Mouse (Mus musculus) testis, adult 2 months (tissue): Measurements from ENCODE around the gene Fxyd7. TPM values are rescaled to one million over a fixed set of nuclear protein-coding genes. Genes with fewer than 3 reads are reported as not detected.

ENCODE experiments used
- H3K27ac ChIP-seq: fragments of 200-500 bp; 2 replicates; pipeline ENCODE4 v1.5.1; 2012; ENCODE audit warnings: low read depth, low read length; ENCODE audit not compliant: control insufficient read depth, insufficient read depth
- H3K27me3 ChIP-seq: fragments of 200-500 bp; 2 replicates; pipeline ENCODE4 v1.6.1; 2012; ENCODE audit warnings: mild to moderate bottlenecking, low read length, moderate library complexity; ENCODE audit not compliant: control insufficient read depth, insufficient read depth
- H3K36me3 ChIP-seq: fragments of 200-500 bp; 2 replicates; pipeline ENCODE4 v1.6.1; 2012; ENCODE audit warnings: mild to moderate bottlenecking, low read length; ENCODE audit not compliant: control insufficient read depth, insufficient read depth
- H3K4me1 ChIP-seq: fragments of 200-500 bp; 2 replicates; pipeline ENCODE4 v1.6.1; 2012; ENCODE audit warnings: low read length; ENCODE audit not compliant: control insufficient read depth, insufficient read depth
- H3K4me3 ChIP-seq: fragments of 200-500 bp; 2 replicates; pipeline ENCODE4 v1.5.1; 2012; ENCODE audit warnings: low read depth, mild to moderate bottlenecking, low read length, moderate library complexity, mixed read lengths; ENCODE audit not compliant: control insufficient read depth
- CTCF ChIP-seq: fragments of 200-500 bp; IDR thresholded peaks from 2 replicates; pipeline ENCODE4 v1.5.1; 2012; ENCODE audit warnings: low read depth, mild to moderate bottlenecking, inconsistent platforms, low read length, moderate library complexity; ENCODE audit not compliant: control insufficient read depth, insufficient read depth, insufficient replicate concordance
- POLR2A ChIP-seq: fragments of 200-500 bp; IDR thresholded peaks from 2 replicates; pipeline ENCODE4 v1.6.1; 2012; ENCODE audit warnings: low read depth, mild to moderate bottlenecking, inconsistent platforms, low read length, moderate library complexity; ENCODE audit not compliant: control insufficient read depth
- polyA plus RNA-seq: library from polyadenylated mRNA; depleted of rRNA; stranded (reverse); fragments of >200 nt; gene quantifications from 2 replicates; pipeline ENCODE4 v1.2.3, GENCODE M21; 2012

Gene Fxyd7
- polyA plus RNA-seq, 1 experiment = 1.6 TPM

GRCm38 (mm10) chr7:31031731-31032130, 19.5 kb downstream of the Fxyd7 start:
- TF ChIP-seq POLR2A (no peak), CTCF (no peak)
- Histone ChIP-seq H3K4me1 (peaks cover 6% of the 10 kb centered on the region), H3K27ac (no peak overlapping the region), H3K36me3 (no peaks in the 10 kb centered on the region), H3K4me3 (no peak overlapping the region), H3K27me3 (no peaks in the 10 kb centered on the region)

- H3K27ac ChIP-seq = no peak overlapping the region
- no peaks in the 10 kb centered on the region for H3K36me3 ChIP-seq
- H3K4me1 ChIP-seq = peaks cover 3% of the 10 kb centered on the region
- no peaks in the 10 kb centered on the region for H3K27me3 ChIP-seq
- H3K4me3 ChIP-seq = no peak overlapping the region
- no peak for TF ChIP-seq POLR2A
- no peak for TF ChIP-seq CTCF
Observed at GRCm38 (mm10) chr7:31030717-31031116, 20.6 kb downstream of the Fxyd7 start.

GRCm38 (mm10) chr7:31028609-31029008, 22.7 kb downstream of the Fxyd7 start:
- Histone ChIP-seq H3K4me3 (no peak overlapping the region), H3K36me3 (no peaks in the 10 kb centered on the region), H3K4me1 (peaks cover 3% of the 10 kb centered on the region), H3K27ac (no peak overlapping the region), H3K27me3 (no peaks in the 10 kb centered on the region)
- TF ChIP-seq POLR2A (no peak), CTCF (no peak)

- H3K4me3 ChIP-seq = no peak overlapping the region
- H3K27ac ChIP-seq = no peak overlapping the region
- no peaks in the 10 kb centered on the region for H3K4me1 ChIP-seq
- no peaks in the 10 kb centered on the region for H3K36me3 ChIP-seq
- TF ChIP-seq POLR2A = no peak
- no peak for TF ChIP-seq CTCF
- H3K27me3 ChIP-seq = no peaks in the 10 kb centered on the region
Observed at GRCm38 (mm10) chr7:31017104-31017901, 34.0 kb downstream of the Fxyd7 start.

GRCm38 (mm10) chr7:31012971-31013370, 38.3 kb downstream of the Fxyd7 start:
- Histone ChIP-seq H3K4me1 (no peaks in the 10 kb centered on the region), H3K27me3 (no peaks in the 10 kb centered on the region), H3K4me3 (no peak overlapping the region), H3K36me3 (no peaks in the 10 kb centered on the region), H3K27ac (no peak overlapping the region)
- TF ChIP-seq CTCF = no peak
- no peak for TF ChIP-seq POLR2A

- Histone ChIP-seq H3K27me3 (no peaks in the 10 kb centered on the region), H3K4me1 (no peaks in the 10 kb centered on the region), H3K27ac (no peak overlapping the region), H3K36me3 (no peaks in the 10 kb centered on the region), H3K4me3 (no peak overlapping the region)
- no peak for TF ChIP-seq POLR2A
- no peak for TF ChIP-seq CTCF
Observed at GRCm38 (mm10) chr7:31008889-31009288, 42.4 kb downstream of the Fxyd7 start.

- no peaks in the 10 kb centered on the region for H3K4me1 ChIP-seq
- no peak overlapping the region for H3K4me3 ChIP-seq
- no peak overlapping the region for H3K27ac ChIP-seq
- no peak for TF ChIP-seq CTCF
- TF ChIP-seq POLR2A = no peak
- no peaks in the 10 kb centered on the region for H3K27me3 ChIP-seq
- no peaks in the 10 kb centered on the region for H3K36me3 ChIP-seq
Observed at GRCm38 (mm10) chr7:31008175-31008574, 43.1 kb downstream of the Fxyd7 start.

GRCm38 (mm10) chr7:31007775-31008174, 43.5 kb downstream of the Fxyd7 start:
- no peaks in the 10 kb centered on the region for H3K36me3 ChIP-seq
- no peak overlapping the region for H3K4me3 ChIP-seq
- H3K27ac ChIP-seq = no peak overlapping the region
- no peaks in the 10 kb centered on the region for H3K27me3 ChIP-seq
- TF ChIP-seq CTCF = no peak
- no peak for TF ChIP-seq POLR2A
- H3K4me1 ChIP-seq = no peaks in the 10 kb centered on the region
